Mouse (Mus musculus): Measurements from ENCODE around the gene Tulp1.
"Not testable (repeated sequence)": the region's sequence is repeated elsewhere in the genome, so short reads cannot be mapped to it uniquely, and the experiment has no call there.

The Tulp1 gene

DNA sequence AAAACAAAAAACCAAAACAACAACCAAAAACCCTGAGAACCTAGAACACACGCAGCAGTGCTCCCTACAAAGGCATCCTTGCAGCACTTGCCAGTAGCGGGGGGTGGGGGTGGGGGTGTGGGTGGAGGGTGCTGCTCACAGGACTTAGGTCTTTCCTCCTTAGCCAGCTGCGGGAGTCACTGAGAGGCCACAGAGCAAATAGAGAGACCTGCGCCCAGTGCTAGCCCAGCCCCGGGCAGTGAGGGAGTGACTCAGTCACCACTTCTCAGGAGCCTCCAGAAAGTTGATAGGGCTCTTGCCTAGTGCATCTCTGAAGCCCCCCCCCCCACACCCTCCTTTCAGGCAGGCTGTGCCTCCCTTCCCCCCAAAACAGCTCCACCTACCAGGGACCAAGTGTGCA is 4.0 kb upstream of the Tulp1 start:
- DNase-seq (ENCODE audit: low read depth): peak; percentile 33

DNA sequence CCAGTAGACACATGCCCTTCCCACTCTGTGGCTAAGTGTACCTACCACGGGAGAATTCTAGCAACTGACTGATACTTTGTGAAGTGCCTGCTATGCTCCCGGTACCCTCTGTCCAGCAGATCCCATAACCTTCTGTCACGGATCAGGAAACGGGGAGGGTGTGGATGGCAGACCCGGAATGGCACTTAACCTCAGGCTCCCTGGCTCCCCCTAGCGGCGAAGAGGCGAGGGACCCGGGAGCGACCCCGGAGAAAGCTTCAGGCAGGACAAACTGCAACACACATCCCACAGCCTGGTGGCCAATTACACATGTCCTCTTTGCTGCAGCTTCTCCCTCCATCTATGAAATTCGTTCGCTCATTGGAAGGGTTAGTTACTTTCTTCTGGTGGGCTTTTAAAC is 3.4 kb upstream of the Tulp1 start:
- DNase-seq (ENCODE audit: low read depth): peak; percentile 80

DNA sequence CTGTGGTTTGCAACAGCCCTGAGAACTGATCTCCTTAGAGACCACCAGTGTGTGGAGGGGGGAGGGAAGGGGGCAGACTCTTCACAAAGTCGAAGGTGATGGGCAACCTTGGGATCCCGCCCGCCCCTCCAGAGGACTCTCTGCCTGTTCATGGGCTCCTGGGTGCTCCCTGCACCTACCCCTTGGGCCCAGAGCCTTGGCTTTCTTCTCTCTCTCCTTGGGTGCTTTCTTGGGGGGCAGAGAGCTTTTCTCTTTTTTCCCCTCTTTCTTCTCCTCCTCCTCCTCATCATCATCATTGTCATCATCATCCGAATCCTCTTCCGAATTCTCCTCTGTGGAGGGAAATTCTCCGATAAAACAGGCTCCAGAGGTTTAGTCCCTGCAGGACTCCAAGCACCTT is 1.5 kb downstream of the Tulp1 start:
- DNase-seq (ENCODE audit: low read depth): no peak

DNA sequence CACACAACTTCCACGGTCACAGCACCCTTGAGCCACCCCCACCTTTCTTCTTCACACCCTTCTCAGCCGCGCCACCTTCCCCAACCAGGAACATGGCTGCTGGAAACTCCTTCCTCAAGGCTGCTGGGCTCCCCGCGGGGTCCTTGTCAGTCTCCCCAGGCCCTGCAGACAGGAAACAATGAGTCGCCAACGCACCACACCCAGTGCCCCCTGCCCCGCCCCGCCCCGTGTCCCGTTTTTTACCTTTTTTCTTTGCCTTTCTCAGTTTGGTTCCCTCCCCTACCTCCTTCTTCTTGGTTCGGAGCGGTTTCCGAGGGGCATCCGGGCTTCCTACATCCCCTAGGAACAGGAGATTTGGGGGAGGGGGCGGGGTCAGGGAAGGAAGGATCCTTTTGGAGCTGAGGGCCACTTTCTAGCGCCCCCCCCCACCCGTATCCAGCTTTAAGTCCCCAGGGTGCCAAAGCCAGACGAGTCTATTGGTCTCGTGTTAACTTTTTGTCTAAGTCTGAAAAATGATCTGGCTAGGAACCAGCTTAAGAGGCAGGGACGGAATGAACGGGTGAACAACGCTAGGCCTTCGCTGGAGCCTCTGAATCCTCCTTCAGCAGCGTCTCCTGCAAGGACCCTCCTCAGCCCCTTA is 2.2 kb downstream of the Tulp1 start:
- DNase-seq (ENCODE audit: low read depth): no peak

DNA sequence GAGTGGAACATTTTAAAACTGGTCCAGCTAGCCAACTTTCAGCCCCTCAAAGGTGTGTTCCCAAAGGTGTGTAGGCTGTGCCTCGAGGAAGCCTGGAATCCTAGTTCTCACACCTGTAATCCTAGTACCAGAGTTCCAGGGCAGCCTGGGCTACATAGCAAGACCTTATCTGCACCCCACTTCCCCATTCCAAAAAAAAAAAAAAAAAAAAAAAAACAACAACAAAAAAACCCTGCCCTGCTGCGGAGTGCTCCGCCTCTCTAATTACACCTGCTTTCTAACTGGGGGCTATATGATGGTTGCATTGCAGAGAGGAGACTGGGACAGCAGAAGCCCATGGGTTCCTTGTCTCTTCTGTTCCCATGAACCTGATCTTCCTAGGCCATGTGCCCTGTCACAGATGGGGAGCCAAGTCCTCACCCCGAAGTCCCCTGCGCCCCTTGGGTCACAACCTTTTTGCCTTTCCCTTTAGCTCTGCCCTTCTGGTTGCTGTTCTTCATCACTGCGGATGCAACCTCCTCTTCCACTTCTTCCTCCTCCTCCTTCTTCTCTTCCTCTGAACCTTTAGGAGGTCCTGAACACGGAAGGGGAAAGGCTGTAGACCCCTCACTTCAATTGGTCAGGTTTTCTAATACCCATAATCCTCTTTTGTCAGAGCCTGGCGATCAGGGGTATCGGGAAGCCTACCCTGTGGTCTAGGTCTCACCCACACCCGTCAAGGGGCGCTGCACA is 2.9 kb downstream of the Tulp1 start:
- no peak for DNase-seq (ENCODE audit: low read depth)

DNA sequence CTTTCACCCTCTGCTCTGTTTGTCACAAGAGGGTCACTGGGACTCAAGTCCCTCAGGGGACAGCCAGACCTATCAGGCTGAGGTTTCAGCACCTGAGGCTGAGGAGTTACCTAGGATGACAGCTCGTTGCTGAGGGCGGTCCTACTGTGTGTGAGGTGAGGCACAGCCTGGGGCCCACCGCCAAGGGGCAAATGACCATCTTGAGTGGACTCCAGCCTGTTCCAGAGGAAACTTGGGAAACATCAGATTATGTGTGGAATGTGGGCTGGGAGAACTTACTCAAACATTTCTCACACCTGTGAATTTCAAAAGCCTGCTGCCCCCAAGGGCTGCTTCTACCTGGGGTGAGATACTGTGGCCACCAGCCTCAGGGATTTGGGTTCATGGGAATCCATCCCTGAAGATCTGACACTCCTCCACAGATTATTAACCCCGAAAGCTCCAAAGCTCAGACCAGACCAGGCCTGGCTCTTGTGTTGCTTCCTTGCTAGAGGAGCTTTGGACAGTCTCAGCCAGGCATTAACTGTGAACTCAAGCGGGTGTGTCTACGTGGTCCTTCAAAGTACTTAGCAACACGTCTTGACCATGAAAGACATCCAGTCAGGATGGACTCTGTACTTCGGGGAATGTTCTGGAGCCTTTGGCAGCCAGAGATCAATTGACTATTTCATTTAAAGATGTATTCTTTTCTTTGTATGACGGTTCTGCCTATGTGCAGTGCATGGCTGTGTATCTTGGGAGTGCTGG is 4.3 kb downstream of the Tulp1 start:
- DNase-seq (ENCODE audit: low read depth): no peak

DNA sequence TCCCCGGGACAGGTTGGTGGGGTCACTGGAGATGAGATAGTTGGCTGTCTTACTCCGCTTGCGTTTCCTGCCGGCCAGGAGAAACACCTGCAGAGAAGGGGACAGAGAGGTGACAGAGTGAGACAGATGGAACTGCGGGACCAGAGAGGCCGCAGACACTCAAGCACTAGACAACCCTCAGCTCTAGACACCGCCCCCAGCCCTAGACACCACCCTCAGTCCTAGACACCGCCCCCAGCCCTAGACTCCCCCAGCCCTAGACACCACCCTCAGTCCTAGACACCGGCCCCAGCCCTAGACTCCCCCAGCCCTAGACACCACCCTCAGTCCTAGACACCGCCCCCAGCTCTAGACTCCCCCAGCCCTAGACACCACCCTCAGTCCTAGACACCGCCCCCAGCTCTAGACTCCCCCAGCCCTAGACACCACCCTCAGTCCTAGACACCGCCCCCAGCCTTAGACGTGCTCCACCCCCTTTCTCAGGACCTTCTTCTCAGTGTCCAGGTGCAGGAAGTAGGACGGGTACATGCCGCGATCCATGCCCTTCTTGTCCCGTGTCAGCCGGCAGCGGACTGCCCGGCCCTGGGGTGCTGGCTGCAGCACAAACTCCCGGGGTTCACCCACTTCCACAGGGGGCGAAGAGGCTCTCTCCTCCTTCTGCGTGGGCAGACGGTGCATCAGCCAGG is 6.3 kb downstream of the Tulp1 start:
- DNase-seq (ENCODE audit: low read depth): not testable (repeated sequence)

DNA sequence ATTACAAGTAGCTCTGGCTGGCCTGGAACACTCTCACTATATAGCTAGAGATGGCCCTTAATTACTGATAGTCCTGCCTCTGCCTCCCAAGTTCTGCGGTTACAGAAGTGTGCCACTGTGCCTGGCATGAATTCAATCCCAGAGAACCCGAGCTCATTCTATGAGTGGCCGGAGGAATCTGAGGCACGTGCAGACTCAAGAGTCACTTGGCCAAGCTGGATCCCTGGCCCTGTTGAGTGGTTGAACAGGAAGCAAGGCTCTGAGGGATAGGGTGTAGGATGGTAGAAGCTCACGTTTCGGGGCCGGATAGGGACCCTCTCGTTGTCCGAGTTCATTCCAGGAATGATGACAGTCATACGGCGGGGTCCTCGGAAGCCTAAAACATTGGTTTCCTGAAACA is 9.2 kb downstream of the Tulp1 start:
- no peak for DNase-seq (ENCODE audit: low read depth)

DNA sequence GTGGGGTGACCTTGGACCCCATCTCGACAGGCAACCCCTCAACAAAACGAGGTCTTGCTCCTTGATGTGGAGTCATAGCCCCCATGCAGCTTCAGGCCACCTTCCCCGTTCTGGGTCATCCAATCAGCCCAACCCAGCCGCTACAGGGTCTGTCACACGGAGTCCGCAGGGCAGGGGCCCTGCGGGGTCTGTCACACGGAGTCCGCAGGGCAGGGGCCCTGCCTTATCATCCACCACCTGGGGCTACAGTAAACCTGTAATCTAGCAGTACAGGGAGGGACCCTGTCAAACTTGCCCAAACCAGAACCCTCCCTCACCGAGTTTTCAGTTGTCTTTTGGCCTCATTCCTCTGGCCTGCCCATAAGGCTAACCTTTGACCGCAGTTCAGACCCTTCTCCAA is 13.0 kb downstream of the Tulp1 start:
- DNase-seq (ENCODE audit: low read depth): no peak

DNA sequence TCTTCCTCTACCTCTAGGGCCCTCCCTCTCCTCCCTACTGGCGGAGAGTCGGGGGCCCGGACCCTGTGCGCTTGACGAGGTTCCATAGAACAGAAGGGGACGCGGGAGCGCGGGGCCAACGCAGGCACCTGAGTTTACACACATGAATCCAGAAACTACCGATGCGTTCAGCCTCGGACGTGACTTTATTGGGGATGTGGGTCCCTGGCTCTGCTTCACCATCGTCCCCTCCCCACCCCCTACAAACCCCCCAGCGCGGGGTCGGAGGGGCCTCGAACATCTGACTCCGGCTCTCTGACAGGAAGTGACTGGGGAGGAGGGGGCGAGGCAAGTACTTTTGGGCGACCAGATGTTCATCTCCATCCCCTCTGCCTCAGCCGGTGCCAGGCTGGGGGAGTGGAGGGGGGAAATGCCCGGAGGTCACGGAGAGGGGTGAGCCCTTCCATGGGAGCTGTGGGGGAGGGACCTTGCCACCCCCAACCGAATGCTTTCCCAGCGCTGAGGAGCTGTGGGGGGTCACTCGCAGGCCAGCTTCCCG is 13.6 kb downstream of the Tulp1 start:
- DNase-seq (ENCODE audit: low read depth): no peak

DNA sequence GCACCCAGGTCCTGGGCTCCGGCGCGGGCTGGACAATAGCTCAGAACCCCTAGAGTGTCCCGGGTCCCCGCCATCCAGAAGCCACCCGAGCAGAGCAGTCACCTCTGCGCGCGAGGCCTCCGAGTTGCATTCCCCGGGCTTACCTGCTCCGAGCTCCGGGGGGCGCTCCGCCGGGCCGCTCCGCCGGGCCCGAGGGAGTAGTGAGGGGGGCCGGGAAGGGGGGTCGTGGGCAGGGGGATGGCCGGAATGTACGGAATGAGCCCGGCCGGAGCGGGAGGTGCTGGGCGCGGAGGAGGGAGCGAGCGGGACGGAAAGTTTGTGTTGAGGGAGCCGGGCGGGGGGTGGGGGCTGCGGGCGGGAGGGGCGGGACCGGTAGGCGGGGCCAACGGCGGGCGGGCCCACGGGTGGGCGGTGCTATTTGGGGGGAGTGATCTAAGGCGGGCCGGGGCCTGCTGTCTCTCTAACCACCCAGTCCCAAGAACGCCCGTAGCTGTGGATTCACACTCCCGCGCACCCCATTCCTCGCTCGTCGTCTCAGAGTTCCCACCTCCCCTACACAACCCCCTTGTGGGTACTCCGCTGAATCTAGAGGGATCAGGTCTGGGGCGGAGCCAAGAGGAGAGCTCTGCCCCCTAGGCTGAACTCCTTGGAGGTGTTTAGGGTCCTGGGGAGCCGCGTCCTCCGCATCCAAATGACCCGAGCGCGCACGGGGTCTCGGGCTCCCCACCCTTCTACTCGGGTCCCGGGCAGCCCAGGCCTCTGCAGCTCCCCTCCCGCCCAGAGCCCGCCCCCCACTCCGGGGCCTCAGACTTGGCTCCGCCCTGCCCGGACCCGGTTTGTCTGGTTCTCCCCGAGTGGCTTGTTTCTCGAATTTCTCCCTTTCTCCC is 14.3 kb downstream of the Tulp1 start, which contains the start of gene Tead3:
Gene Tead3, minus strand, starts transcription at position 352 of the 887 bp plus-strand sequence.
- DNase-seq (ENCODE audit: low read depth): no peak

DNA sequence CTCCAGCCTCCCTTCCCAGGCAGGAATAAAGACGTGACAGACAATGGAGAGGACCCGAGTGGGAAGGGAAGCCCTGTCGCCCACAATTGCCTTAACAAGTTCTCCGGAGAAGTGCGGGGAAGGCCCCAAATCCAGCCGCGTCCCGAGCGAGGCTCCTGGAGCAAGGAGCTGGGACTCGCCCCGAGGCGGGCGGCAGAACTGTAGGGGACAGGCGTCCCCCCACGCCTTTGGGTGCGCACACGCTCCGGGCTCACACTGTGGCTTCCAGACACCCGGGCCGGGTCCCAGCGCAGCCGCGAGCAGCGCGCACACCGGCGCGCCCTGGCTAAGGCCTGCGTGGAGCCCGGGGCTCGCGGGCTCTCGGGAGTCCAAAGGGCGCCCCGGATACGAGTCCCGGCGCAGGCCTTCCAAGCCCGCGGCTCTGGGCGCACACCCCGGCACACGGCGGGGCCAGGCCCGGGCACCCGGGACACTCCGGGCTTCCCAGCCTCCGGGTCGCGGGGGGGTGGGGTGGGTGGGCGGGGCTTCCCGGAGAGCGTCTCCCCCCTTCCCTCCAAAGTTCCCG is 15.0 kb downstream of the Tulp1 start:
- no peak for DNase-seq (ENCODE audit: low read depth)

DNA sequence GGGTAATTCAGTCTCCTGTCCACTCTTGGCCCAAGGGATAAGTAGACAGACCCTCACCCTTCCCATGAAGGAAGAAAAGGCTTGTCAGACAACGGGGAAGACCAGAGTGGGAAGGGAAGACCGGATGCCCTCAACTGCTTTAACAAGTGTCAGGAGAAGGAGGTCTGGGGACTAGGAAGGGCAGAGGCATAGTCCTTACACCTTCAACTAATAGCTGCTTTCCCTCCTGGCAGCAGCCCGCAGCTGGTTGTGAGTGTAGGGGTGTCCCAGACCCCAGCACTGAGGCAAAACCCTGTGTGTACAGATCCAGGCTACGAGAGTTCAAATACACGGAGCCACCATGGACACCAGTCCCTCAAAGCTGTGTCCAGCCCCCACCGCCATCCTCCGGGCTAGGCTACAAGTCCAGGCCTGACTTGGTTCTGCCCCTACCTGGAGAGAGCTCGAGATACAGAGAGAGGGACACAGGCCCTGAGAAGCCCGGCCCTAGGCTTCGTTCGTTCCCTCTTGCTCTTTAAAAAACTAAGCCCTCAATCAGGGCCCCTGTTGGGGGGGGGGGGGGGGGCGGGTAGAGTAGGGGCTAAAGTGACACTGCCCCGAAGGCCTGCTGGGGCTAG is 15.7 kb downstream of the Tulp1 start:
- DNase-seq (ENCODE audit: low read depth): no peak

DNA sequence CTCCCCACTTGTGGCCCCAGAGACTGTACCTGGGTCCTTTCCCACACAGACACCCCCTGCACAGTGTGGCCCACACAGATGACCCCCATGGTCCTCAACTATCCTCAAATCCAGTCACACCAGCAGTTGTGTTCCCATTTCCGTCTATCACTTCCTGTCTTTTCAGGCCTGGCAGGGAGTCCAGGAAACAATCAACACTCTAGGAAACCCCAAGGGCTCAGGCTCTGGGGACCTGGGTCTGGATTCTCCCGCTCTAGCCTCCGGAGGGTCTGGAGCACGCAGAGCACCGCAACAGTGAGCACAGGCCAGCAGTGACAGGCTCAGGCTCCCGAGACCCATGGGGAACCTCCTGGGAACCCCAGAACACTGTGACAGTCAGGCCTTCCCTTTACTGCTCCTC is 16.8 kb downstream of the Tulp1 start:
- no peak for DNase-seq (ENCODE audit: low read depth)

DNA sequence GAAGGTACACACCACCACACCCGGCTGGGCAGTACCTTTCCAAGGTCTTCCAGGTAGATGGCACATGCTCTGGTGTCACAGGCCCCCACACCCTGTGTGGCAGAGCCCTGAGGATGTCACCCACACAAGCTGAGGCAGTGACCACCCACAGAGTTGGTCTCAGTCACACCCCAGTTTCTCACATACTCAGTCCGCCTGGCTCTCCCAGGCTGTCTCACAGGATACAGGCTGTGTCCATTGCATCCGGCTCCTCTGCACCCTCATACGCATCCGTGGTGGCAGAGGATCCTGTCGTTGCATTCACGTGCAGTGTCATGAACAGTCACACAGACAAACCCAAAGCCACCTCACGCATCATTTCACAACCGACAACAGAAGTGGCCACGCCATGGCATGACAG is 17.7 kb downstream of the Tulp1 start:
- DNase-seq (ENCODE audit: low read depth): no peak

DNA sequence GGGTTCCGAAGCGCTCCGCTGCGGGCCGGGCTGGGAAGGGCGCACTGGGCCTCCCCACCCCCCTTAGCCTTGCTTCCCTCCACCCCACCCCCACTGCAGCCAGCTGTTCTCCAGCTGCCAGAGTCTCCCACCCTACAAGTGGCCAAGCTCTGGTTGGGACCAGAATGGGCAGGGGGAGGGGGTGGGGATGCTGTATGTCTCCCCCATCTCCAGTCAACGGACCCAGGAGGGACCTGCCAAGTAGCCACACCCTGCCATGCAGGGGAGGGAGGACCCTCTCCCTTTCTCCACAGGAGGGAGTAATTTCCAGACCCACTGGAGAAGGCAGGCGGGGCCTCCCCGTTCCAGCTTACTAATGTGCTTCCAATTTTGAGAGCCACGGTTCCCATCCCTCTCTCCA is 19.1 kb downstream of the Tulp1 start:
- DNase-seq (ENCODE audit: low read depth): no peak

DNA sequence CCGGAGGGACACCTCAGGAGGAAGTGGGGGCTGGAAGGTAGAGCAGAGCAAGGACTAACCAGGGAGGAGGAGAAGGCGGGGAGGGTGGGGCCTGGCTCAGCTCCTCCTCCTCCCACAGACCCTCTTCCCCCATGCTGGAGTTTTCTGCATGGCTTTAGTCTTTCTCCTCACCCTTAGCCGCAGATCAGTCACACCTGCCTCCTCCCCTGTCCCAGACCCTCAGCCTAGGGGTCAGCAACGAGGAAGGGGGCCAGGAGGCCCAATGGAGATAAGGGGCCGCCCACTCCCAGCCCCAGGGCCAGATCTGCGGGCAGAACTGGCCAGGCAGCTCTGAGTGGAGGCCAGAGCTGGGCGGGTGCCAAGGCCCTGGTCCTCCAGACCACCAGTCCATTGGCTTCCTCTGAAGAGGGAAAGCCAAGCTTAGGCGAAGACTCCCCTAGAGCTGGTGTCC is 19.7 kb downstream of the Tulp1 start:
- DNase-seq (ENCODE audit: low read depth): no peak

DNA sequence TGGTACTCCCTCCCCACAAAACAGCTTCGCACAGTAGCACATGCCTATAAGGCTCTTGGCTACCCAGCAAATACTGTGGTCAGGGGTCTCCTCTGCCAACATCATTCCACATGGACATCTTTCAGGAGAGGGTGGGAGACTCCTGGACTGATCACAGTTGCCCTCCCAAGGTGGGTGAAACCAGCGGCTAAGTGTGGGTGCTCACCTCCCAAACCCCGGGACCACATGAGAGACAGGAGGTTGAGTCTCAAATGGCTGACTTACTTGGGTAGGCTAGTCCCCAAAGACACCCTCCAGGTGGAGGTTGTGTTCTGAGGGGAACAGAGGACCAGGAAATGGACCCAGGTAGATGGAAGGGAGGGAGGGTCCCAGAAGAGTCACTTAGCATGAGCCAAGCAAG is 20.4 kb downstream of the Tulp1 start:
- DNase-seq (ENCODE audit: low read depth): no peak

DNA sequence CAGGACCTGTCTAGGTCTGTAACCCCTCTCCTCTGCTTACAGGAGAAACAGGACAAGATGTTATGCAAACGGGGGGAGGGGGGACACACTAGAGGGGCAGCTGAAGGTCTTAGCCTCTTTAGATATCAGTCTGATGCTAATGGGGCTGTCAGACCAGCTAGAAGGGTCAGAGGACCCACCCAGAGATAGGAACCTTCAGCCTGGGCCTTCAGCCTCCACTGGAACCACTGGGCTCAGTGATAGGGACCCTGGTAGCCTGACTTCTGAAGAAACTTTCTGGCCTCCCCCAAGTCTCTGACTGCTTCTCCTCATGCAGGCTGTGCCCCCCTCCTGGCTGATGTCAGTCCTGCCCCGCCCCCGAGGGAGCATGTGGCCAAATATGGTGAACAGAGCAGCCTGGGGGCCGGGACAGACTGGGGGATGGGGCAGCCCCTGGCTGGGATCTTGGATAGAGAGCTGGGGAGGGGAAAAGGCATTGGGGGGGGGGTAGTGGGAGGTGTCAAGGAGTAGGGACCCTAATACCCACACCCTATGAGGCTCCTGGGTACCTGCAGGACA is 20.9 kb downstream of the Tulp1 start:
- no peak for DNase-seq (ENCODE audit: low read depth)

DNA sequence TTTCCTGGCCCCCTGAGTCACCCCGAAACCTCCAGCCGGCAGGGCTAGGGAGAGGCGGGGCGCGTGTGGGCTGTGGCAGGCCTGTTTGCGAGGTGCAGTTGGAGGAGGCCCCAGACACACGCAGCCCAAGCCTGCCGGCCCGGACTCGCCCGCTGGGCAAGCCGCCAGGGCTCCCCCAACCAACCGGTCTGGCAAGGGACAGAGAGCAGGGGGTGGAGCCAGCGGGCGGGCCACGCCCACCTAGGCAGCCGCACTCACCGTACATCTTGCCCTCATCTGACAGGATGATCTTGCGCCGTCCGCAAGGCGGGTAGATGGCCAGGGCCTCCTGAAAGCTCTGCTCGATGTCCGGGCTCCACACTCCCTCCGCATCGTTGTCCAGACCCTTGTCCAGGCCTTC is 23.9 kb downstream of the Tulp1 start:
- DNase-seq (ENCODE audit: low read depth): peak; percentile 52
